Mouse (Mus musculus): Measurements from ENCODE around the gene Dera.

Gene Dera

DNA sequence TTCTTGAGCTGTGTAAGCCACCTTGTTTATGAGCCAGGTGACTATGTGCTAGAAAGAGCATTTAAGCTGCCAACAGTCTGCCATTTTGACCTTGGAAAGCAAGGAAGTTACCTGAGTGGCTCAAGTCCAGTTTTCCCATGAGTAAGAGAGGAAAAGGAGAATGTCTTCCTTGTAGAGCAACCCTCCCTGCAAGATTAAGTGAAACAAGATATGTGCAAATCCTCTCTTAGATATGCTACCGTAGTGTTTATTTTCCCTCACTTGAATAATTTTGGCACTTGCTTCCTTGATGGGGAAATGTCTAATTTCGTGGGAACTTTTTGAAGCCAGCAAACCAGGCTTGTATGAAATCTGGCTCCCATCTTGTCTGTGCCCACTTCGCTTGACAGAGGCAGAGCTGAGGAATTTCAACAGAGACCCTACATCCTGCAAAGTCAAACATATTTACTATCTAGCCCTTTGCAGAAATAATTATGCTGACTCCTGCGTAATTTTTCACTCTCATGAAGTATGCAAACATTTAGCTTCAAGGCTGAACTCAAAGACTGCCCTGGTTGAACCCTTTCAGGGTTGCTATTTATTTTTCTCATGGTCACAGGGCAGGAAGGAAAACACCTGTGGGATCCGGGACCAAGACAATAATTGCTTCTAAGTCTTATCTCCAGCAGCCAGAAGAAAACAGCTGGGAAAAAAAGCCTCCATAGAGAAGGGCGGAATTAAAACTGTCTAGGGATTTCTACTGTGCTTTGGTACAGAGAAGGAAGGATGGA lies 132.0 kb downstream of the Dera start:
- no peak for DNase-seq (ENCODE audit: low spot score in 2 of 2)

DNA sequence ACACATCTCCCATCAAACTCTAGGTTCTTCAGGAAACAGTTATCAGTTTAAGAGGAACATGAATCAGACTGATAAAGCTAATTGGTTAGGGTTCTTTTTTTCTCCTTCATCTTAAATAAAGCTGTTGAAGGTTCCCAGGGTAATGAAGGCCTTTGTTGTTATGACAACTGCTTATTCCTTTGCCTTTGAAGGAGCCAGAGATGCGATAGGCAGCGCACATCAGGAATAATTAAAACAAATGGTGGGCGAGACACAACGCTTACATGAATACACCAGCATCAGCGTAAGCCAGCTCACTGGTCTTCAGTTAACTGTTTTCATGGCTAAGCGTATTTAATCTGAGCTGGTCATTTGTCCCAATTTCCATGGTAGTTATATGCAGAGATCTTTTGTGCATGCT lies 132.9 kb downstream of the Dera start:
- no peak for DNase-seq (ENCODE audit: low spot score in 2 of 2)

DNA sequence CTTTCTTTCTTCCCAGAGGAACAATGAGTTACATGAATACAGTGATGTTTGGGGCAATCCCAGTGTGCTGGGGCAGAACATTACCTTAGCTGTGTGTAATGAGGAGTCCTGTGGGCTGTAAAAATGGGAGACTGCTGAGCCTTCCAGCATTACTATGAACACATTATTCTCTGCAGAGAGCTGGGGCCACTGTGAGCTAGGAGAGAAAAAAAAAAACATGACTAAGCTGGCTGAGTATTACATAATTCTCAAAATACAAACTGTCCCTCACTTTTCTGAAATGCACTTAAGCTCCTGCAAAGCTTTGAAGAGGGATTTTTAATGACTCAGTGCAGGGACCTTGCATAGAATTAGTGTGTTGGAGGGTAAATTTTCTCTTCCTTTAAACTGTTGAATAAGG lies 143.3 kb downstream of the Dera start:
- DNase-seq (ENCODE audit: low spot score in 2 of 2) = no peak

DNA sequence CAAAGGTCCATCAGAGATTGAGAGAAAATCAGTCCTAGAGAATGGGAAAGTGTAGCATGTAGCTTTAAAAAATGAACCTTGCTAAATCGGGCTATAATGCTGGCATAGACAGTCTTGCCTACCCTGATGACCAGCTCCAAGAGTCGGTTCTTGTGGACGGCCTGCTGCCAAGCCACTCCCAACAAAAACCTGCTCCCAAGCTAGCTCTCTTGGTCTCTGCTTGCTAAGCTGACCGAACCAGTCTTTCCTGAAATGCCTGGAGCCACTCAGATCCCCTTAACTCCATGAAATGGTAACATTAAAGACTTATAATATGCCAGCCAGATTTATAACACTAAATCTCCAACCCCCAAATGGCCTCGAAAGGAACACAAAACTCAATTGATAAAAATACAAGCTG lies 146.9 kb downstream of the Dera start:
- DNase-seq (ENCODE audit: low spot score in 2 of 2) = no peak

All from spleen, postnatal 4 days (tissue).